Mouse (Mus musculus): ENCODE measurements around the gene Olfr615.

- no peak for TF ChIP-seq CTCF (IDR thresholded peaks at IDR 0.05; ENCODE audit: low read depth)
- TF ChIP-seq EP300 (IDR thresholded peaks at IDR 0.05; ENCODE audit: low read depth): no peak
Observed at GRCm38 (mm10) chr7:103555779-103556178, at the start of gene Olfr615.

All from heart, postnatal 0 days (tissue).